Mouse (Mus musculus): ENCODE results near the gene Pbx1. TPM values are rescaled to one million over a fixed set of nuclear protein-coding genes. Genes with fewer than 3 reads are reported as not detected.

Gene Pbx1
- polyA plus RNA-seq, 1 experiment from 2014 or later = 23.2 TPM

DNA sequence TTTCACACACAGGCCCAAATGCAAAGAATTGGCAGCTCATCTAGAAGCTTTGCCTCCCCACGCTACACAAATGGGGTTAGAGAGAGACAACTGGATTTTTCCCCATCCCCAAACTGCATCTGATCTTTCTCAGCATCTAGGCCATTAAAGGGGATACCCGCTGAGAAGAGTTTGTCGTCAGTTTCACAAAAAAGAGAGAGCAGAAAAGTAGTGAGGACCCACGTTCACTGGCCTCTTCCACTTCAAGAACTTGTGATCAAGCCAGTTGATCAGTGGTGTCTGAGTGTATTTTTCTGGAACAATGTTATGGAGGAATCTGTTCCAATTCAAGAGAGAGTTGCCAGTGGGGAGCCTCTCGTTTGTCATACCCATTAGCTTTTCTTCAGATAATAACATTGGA lies 2.7 kb downstream of the Pbx1 start:
- Histone ChIP-seq H3K36me3 (ENCODE audit: control insufficient read depth, insufficient read depth, low read length) (no peaks in the 10 kb centered on the region), H3K9ac (ENCODE audit: low read length) (peak overlapping the region; percentile 82), H3K4me2 (replicated peaks; ENCODE audit: low read depth) (peak overlapping the region; percentile 68), H3K4me1 (replicated peaks; ENCODE audit: control insufficient read depth, insufficient read depth) (0 out of 2 replicates have a peak, but pooled peaks cover 4% of the 10 kb centered on the region), H3K27me3 (ENCODE audit: control insufficient read depth, insufficient read depth, low read length) (no peaks in the 10 kb centered on the region), H3K4me3 (ENCODE audit: low read depth, low read length) (peak overlapping the region; percentile 71), H3K9me3 (ENCODE audit: control insufficient read depth, low read length) (no peaks in the 10 kb centered on the region), H3K27ac (replicated peaks) (peak overlapping the region; percentile 66)
- no peak for TF ChIP-seq CTCF (IDR thresholded peaks at IDR 0.05; ENCODE audit: low read depth)
- no peak for TF ChIP-seq EP300 (optimal IDR thresholded peaks at IDR 0.05)
- WGBS = 5% methylated on average over 5 of the region's 5 CpGs
- no peak for ATAC-seq (ENCODE audit: low FRiP score, low TSS enrichment)
- no peak for DNase-seq (ENCODE audit: low spot score)

DNA sequence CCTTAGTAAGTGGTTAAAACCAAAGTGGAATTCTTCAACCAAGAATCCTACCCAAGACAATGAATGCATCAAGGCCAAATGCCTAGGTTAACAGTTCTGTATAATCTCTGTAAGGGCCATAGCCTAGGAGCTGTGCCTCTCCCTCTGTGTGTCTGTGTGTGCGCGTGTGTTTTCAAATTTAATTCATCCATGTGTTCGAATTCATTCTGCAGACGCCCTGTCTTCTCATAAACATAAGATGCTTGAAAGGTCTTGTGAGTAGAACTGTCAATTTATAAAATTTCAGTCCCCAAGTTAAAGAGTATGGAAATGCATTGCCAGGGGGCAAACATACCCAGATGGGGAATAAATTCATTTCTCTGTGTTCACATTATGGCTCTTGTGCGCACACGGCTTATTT lies 3.8 kb downstream of the Pbx1 start:
- 15% methylated on average over 6 of the region's 6 CpGs for WGBS

DNA sequence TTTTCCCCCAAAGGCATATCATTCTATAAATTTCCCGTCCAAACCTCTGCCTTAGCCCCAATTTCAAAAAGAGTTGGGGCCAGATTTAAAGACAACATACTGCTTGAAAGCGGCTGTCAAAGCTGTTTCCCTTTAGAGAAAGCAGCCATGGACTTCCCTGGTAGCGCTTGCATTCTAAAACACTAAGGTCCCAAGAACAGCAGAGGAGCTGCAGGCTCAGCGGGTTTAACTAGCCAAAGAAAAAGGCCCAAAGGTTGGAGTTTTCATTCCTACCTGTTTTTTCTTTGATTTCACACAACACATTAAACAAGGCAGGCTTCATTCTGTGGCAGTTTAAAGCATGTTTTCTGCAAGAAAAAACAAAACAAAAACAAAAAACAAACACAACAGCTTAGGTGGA lies 4.5 kb downstream of the Pbx1 start:
- Histone ChIP-seq H3K27me3 (ENCODE audit: control insufficient read depth, insufficient read depth, low read length) (no peaks in the 10 kb centered on the region), H3K4me2 (replicated peaks; ENCODE audit: low read depth) (peak overlapping the region; percentile 68), H3K4me1 (replicated peaks; ENCODE audit: control insufficient read depth, insufficient read depth) (0 out of 2 replicates have a peak, but pooled peaks cover 4% of the 10 kb centered on the region), H3K36me3 (ENCODE audit: control insufficient read depth, insufficient read depth, low read length) (no peaks in the 10 kb centered on the region), H3K9me3 (ENCODE audit: control insufficient read depth, low read length) (no peaks in the 10 kb centered on the region), H3K27ac (replicated peaks) (peak overlapping the region; percentile 40; the same call in 1 of the 2 replicates), H3K9ac (ENCODE audit: low read length) (peak overlapping the region; percentile 45; the same call in 1 of the 2 replicates), H3K4me3 (ENCODE audit: low read depth, low read length) (peak overlapping the region; percentile 71)
- TF ChIP-seq CTCF (IDR thresholded peaks at IDR 0.05; ENCODE audit: low read depth) (no peak), EP300 (optimal IDR thresholded peaks at IDR 0.05) (no peak)
- 21% methylated on average over 4 of the region's 4 CpGs for WGBS
- no peak for DNase-seq (ENCODE audit: low spot score)
- ATAC-seq (ENCODE audit: low FRiP score, low TSS enrichment) = no peak

More for the DNA sequence above, 3.8 kb downstream of the Pbx1 start:
- Histone ChIP-seq H3K27ac (replicated peaks) (0 out of 2 replicates have a peak overlapping the region, but pooled peaks have one; percentile 20), H3K4me2 (replicated peaks; ENCODE audit: low read depth) (peak overlapping the region; percentile 68), H3K9me3 (ENCODE audit: control insufficient read depth, low read length) (no peaks in the 10 kb centered on the region), H3K4me1 (replicated peaks; ENCODE audit: control insufficient read depth, insufficient read depth) (0 out of 2 replicates have a peak, but pooled peaks cover 4% of the 10 kb centered on the region), H3K9ac (ENCODE audit: low read length) (peak overlapping the region; percentile 5), H3K36me3 (ENCODE audit: control insufficient read depth, insufficient read depth, low read length) (no peaks in the 10 kb centered on the region), H3K27me3 (ENCODE audit: control insufficient read depth, insufficient read depth, low read length) (no peaks in the 10 kb centered on the region), H3K4me3 (ENCODE audit: low read depth, low read length) (peak overlapping the region; percentile 71)
- DNase-seq (ENCODE audit: low spot score) (no peak), ATAC-seq (ENCODE audit: low FRiP score, low TSS enrichment) (no peak)
- TF ChIP-seq EP300 (optimal IDR thresholded peaks at IDR 0.05) (no peak), CTCF (IDR thresholded peaks at IDR 0.05; ENCODE audit: low read depth) (no peak)

DNA sequence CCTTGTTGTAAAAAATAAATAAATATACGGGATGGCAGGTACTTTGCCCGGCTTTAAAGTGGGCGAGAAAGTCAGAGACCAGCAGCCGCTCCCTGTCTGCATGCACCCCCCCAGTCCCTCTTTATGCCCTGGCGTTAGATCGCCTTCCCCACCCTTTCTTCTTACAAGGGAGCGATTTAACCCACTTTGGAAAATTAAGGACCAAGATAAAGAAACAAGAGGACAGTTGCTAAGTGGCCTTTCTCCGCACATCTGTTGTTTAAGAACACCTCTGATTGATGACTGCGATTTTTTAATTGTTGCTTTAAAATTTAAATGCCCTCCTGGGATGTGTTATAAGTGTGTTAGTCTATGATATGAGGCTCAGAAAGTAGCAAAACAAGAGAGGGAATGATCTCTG lies 5.2 kb downstream of the Pbx1 start:
- H3K9ac ChIP-seq (ENCODE audit: low read length) = no peak overlapping the region
- ATAC-seq (ENCODE audit: low FRiP score, low TSS enrichment) = no peak
- 27% methylated on average over 9 of the region's 9 CpGs for WGBS

DNA sequence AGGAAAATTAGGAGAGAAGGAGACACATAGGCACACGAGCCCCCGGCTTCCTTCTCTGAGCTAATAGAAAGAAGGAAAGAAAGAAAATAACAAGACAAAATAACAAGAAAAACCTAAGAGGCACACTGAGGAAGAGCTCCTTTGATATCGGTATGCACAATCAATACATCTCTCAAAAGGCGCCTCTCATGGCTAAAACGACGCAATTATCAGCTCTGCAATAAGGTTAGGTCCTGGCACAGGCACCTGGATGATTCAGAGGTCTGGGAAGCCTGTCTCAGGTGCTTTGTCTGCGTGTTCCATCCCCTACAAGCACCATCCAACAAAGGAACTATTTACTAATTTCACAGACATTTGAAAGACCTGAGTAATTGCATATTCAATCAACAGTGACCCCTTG lies 5.8 kb downstream of the Pbx1 start:
- Histone ChIP-seq H3K9ac (ENCODE audit: low read length) (no peak overlapping the region; the same call in 1 of the 2 replicates), H3K4me3 (ENCODE audit: low read depth, low read length) (peak overlapping the region; percentile 71), H3K4me2 (replicated peaks; ENCODE audit: low read depth) (peak overlapping the region; percentile 68), H3K4me1 (replicated peaks; ENCODE audit: control insufficient read depth, insufficient read depth) (0 out of 2 replicates have a peak, but pooled peaks cover 4% of the 10 kb centered on the region), H3K36me3 (ENCODE audit: control insufficient read depth, insufficient read depth, low read length) (no peaks in the 10 kb centered on the region), H3K27ac (replicated peaks) (no peak overlapping the region), H3K27me3 (ENCODE audit: control insufficient read depth, insufficient read depth, low read length) (no peaks in the 10 kb centered on the region), H3K9me3 (ENCODE audit: control insufficient read depth, low read length) (no peaks in the 10 kb centered on the region)
- no peak for TF ChIP-seq EP300 (optimal IDR thresholded peaks at IDR 0.05)
- no peak for TF ChIP-seq CTCF (IDR thresholded peaks at IDR 0.05; ENCODE audit: low read depth)
- WGBS = 35% methylated on average over 7 of the region's 7 CpGs
- ATAC-seq (ENCODE audit: low FRiP score, low TSS enrichment) (no peak), DNase-seq (ENCODE audit: low spot score) (no peak)

More for the DNA sequence above, 5.2 kb downstream of the Pbx1 start:
- no peak for DNase-seq (ENCODE audit: low spot score)
- TF ChIP-seq EP300 (optimal IDR thresholded peaks at IDR 0.05) = no peak
- TF ChIP-seq CTCF (IDR thresholded peaks at IDR 0.05; ENCODE audit: low read depth) = no peak
- Histone ChIP-seq H3K4me1 (replicated peaks; ENCODE audit: control insufficient read depth, insufficient read depth) (0 out of 2 replicates have a peak, but pooled peaks cover 4% of the 10 kb centered on the region), H3K4me3 (ENCODE audit: low read depth, low read length) (peak overlapping the region; percentile 71), H3K27me3 (ENCODE audit: control insufficient read depth, insufficient read depth, low read length) (no peaks in the 10 kb centered on the region), H3K4me2 (replicated peaks; ENCODE audit: low read depth) (peak overlapping the region; percentile 68), H3K9me3 (ENCODE audit: control insufficient read depth, low read length) (no peaks in the 10 kb centered on the region), H3K27ac (replicated peaks) (no peak overlapping the region), H3K36me3 (ENCODE audit: control insufficient read depth, insufficient read depth, low read length) (no peaks in the 10 kb centered on the region)

DNA sequence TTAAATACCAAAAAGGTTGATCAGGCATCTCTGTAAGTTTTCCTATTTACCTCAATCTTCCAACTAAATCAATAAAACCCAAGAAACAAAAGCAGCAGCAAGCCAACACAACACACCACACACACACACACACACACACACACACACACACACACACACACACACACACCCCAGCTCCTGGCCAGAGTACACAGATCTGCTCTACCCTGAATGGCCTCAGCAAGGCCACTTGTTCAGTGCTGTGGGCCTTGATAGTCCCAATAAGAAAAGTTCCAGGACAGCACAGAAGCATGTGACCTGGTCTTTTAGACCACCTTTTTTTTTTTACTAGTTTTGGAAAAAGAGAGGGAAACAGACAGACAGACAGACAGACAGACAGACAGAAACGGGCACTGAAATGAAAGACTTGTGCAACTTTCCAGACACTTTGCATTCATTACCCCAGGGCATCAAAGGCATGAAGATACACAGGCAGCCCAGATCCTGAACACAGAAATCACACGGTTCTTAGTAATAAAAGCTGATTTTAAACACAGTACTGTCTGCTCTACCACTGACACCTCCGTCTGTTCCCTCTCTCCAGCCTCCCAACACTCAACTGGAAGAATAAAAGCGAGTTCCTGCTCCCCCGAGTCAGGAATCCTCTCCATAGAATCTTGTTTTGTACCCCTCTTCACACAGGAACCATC lies 6.9 kb downstream of the Pbx1 start:
- Histone ChIP-seq H3K4me2 (replicated peaks; ENCODE audit: low read depth) (peak overlapping the region; percentile 68), H3K36me3 (ENCODE audit: control insufficient read depth, insufficient read depth, low read length) (no peaks in the 10 kb centered on the region), H3K9me3 (ENCODE audit: control insufficient read depth, low read length) (no peaks in the 10 kb centered on the region), H3K27me3 (ENCODE audit: control insufficient read depth, insufficient read depth, low read length) (no peaks in the 10 kb centered on the region), H3K4me3 (ENCODE audit: low read depth, low read length) (no peak overlapping the region), H3K9ac (ENCODE audit: low read length) (no peak overlapping the region), H3K4me1 (replicated peaks; ENCODE audit: control insufficient read depth, insufficient read depth) (0 out of 2 replicates have a peak, but pooled peaks cover 4% of the 10 kb centered on the region), H3K27ac (replicated peaks) (no peak overlapping the region)
- DNase-seq (ENCODE audit: low spot score) (peak; percentile 46), ATAC-seq (ENCODE audit: low FRiP score, low TSS enrichment) (peak; percentile 75)
- WGBS = 39% methylated on average over 5 of the region's 5 CpGs
- TF ChIP-seq EP300 (optimal IDR thresholded peaks at IDR 0.05) = no peak
